Mouse (Mus musculus): ENCODE data around the gene Trak2.

DNA sequence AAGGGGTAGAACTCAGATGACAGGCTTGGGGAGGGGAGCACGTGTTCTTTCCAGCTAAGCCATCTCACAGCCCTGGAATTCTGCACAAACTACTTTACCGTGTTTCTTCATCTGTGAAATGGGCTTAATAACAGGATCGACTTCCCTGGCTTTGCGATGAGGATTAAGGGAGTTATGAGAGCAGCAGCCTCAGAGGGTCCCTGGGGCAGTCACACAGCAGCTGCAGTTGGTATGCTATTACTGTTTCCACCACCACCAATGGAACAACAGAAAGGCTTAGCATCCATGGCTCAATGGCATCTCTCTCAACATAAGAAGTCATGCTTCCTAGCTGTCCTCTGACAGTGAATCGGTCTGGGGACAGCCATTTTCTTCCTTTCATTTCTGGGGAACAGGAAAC lies 20.7 kb downstream of the Trak2 start:
- TF ChIP-seq REST (IDR thresholded peaks at IDR 0.05; ENCODE audit: insufficient read depth, insufficient read length) (no peak), POLR2AphosphoS2 (IDR thresholded peaks at IDR 0.05; ENCODE audit: insufficient read length, low read depth) (no peak), POLR2A (IDR thresholded peaks at IDR 0.05; ENCODE audit: insufficient read length, low read depth) (no peak), MAX (IDR thresholded peaks at IDR 0.05; ENCODE audit: low read depth) (no peak), MYOG (IDR thresholded peaks at IDR 0.05; ENCODE audit: control insufficient read depth in 1 of 3, insufficient read depth in 1 of 3, insufficient read length in 2 of 3, low read depth in 2 of 3) (no peak)

All from myocyte (in vitro differentiated cells).